Mouse (Mus musculus): ENCODE data around the gene P4ha3. TPM values are rescaled to one million over a fixed set of nuclear protein-coding genes. Genes with fewer than 3 reads are reported as not detected.
A peak's percentile ranks its signal among the peaks of the same experiment; 100 is the strongest.

P4ha3 gene
- polyA plus RNA-seq, 1 experiment from 2014 or later: 6.7 TPM

- H3K27me3 ChIP-seq: peaks cover 15% of the 10 kb centered on the region
- no peak overlapping the region for H3K9ac ChIP-seq (replicated peaks)
- no peaks in the 10 kb centered on the region for H3K36me3 ChIP-seq
- no peak overlapping the region for H3K4me3 ChIP-seq (replicated peaks)
- peaks cover 6% of the 10 kb centered on the region for H3K4me1 ChIP-seq (replicated peaks)
- ATAC-seq (ENCODE audit: insufficient number of reproducible peaks, insufficient read depth, low FRiP score, low TSS enrichment, low read depth): no peak
- no peak overlapping the region for H3K27ac ChIP-seq
- no peaks in the 10 kb centered on the region for H3K9me3 ChIP-seq
- H3K4me2 ChIP-seq: no peak overlapping the region
- WGBS: 3% methylated on average over 1 of the region's 1 CpGs
Measured at GRCm38 (mm10) chr7:100279803-100280202, 5.5 kb upstream of the P4ha3 start.

DNA sequence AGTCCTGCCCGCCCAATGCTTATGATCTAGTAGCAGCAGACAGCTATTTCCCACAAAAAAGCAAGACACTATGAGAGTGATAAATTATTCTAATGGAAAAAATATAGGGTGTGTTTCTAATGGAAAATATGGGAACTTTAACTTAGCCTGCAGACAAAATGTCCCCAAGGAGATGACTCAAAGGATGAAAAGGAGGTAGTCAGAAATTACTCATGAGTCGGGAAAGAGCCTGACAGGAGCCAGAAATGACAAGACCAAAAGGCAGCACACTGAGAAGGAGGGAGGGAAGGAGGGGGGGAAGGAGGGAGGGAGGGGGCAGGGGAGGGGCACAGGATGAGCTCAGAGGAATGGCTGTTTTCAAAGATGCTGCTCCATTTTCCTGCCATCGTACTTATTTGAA lies 3.7 kb upstream of the P4ha3 start:
- H3K27me3 ChIP-seq: peaks cover 28% of the 10 kb centered on the region
- H3K9me3 ChIP-seq: no peaks in the 10 kb centered on the region
- no peak overlapping the region for H3K4me2 ChIP-seq
- no peaks in the 10 kb centered on the region for H3K36me3 ChIP-seq
- H3K27ac ChIP-seq: no peak overlapping the region
- no peak overlapping the region for H3K9ac ChIP-seq (replicated peaks)
- no peak overlapping the region for H3K4me3 ChIP-seq (replicated peaks)
- WGBS: 65% methylated on average over 3 of the region's 3 CpGs
- ATAC-seq (ENCODE audit: insufficient number of reproducible peaks, insufficient read depth, low FRiP score, low TSS enrichment, low read depth): no peak
- H3K4me1 ChIP-seq (replicated peaks): peaks cover 23% of the 10 kb centered on the region

- H3K36me3 ChIP-seq: no peaks in the 10 kb centered on the region
- 18% methylated on average over 3 of the region's 3 CpGs for WGBS
- H3K4me1 ChIP-seq (replicated peaks): peaks cover 37% of the 10 kb centered on the region
- no peaks in the 10 kb centered on the region for H3K9me3 ChIP-seq
- H3K9ac ChIP-seq (replicated peaks): no peak overlapping the region
- peaks cover 28% of the 10 kb centered on the region for H3K27me3 ChIP-seq
- H3K27ac ChIP-seq: no peak overlapping the region
- H3K4me2 ChIP-seq: no peak overlapping the region
- no peak for ATAC-seq (ENCODE audit: insufficient number of reproducible peaks, insufficient read depth, low FRiP score, low TSS enrichment, low read depth)
- H3K4me3 ChIP-seq (replicated peaks): no peak overlapping the region
Measured at GRCm38 (mm10) chr7:100283298-100283697, 2.0 kb upstream of the P4ha3 start.

DNA sequence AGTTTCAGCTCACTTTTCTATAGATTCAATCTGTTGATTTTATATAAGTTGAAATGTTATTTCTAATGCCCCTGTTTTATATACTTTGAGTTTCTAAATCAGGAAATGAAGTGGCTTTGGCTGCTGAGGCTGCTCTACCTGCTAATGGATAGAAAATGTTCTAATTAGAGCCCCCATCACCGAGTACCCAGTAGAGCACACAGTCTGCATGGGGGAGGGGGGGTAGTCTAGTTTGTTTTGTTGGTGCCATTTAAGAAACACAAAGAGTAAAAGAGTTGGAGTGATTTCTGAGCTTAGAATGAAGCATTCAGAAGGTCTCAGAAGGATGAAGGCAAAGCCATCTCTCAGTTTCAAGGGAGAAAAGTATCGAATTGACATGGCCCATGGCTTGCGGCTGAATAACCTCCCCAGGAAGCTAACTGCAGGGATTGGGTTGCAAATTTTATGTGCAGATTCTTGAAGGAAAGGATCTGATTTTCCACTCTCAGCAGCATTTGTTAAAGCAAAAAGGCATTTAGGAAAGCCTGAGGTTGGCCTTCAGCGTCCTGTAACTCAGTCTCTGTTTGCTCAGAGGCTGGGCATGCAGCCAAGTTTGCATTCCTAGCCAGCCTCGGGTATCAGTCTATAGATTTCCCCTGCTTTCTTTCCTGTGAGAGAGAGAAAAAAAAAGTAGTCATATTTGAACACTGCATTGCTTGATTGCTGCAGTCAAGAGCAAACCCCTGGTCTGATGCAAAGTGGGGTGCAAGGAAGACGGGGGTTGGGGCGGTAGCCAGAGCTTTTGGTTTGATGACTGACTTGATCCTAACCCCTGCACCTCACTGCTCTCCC lies 2.6 kb downstream of the P4ha3 start:
- ATAC-seq (ENCODE audit: insufficient number of reproducible peaks, insufficient read depth, low FRiP score, low TSS enrichment, low read depth): peak; percentile 85
- Histone ChIP-seq H3K9ac (replicated peaks) (peak overlapping the region; percentile 24; the same call in 1 of the 2 replicates), H3K27me3 (peaks cover 24% of the 10 kb centered on the region), H3K4me1 (replicated peaks) (peaks cover 52% of the 10 kb centered on the region), H3K4me3 (replicated peaks) (peak overlapping the region; percentile 19), H3K27ac (peak overlapping the region; percentile 100), H3K9me3 (peaks cover 10% of the 10 kb centered on the region; the same call in 1 of the 2 replicates), H3K36me3 (peaks cover 4% of the 10 kb centered on the region; the same call in 1 of the 2 replicates), H3K4me2 (peak overlapping the region; percentile 54)
- WGBS: 11% methylated on average over 7 of the region's 7 CpGs

DNA sequence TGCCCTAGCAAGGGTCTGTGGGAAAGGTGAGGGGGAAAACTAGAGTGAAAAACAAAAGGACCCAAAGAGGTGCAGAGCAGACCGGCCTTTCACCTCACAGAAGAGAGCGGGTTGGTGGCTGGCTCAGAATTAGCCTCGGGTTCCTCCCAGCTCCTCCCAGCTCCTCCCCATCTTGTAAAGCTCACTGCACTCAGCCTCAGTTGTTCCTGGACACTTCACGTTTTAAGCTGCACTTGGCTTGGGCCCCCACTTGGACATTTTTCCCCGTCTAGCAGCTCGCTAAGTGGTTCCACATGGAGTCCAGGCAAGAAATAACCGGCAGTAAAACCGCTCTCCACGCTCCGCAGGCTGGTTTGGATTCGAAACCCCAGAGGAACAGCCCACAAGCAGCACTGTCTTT lies 3.3 kb downstream of the P4ha3 start:
- H3K4me1 ChIP-seq (replicated peaks): peaks cover 49% of the 10 kb centered on the region
- H3K36me3 ChIP-seq: peaks cover 9% of the 10 kb centered on the region
- ATAC-seq (ENCODE audit: insufficient number of reproducible peaks, insufficient read depth, low FRiP score, low TSS enrichment, low read depth): peak; percentile 86
- peak overlapping the region; percentile 100 for H3K27ac ChIP-seq
- H3K4me3 ChIP-seq (replicated peaks): peak overlapping the region; percentile 19
- 3% methylated on average over 11 of the region's 11 CpGs for WGBS
- peaks cover 10% of the 10 kb centered on the region; the same call in 1 of the 2 replicates for H3K9me3 ChIP-seq
- H3K9ac ChIP-seq (replicated peaks): peak overlapping the region; percentile 24
- peaks cover 24% of the 10 kb centered on the region for H3K27me3 ChIP-seq
- peak overlapping the region; percentile 54 for H3K4me2 ChIP-seq

DNA sequence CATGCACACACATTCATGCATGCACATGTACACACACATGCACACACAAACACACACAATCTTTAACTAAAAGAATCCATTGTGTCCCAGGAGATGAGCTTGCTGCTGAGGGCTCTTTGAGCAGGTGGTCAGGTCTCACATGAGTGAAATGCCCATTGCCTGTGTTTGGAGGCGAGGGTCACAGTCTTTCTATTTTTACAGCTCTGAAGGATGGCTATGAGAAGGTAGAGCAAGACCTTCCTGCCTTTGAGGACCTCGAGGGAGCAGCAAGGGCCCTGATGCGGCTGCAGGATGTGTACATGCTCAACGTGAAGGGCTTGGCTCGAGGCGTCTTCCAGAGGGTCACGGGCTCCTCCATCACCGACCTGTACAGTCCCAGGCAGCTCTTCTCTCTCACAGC lies 8.2 kb downstream of the P4ha3 start:
- Histone ChIP-seq H3K4me1 (replicated peaks) (peaks cover 16% of the 10 kb centered on the region), H3K27me3 (no peaks in the 10 kb centered on the region), H3K9me3 (peaks cover 10% of the 10 kb centered on the region; the same call in 1 of the 2 replicates), H3K36me3 (peaks cover 26% of the 10 kb centered on the region), H3K4me2 (no peak overlapping the region), H3K27ac (no peak overlapping the region), H3K4me3 (replicated peaks) (no peak overlapping the region), H3K9ac (replicated peaks) (no peak overlapping the region)
- WGBS: 88% methylated on average over 8 of the region's 8 CpGs
- ATAC-seq (ENCODE audit: insufficient number of reproducible peaks, insufficient read depth, low FRiP score, low TSS enrichment, low read depth): no peak

DNA sequence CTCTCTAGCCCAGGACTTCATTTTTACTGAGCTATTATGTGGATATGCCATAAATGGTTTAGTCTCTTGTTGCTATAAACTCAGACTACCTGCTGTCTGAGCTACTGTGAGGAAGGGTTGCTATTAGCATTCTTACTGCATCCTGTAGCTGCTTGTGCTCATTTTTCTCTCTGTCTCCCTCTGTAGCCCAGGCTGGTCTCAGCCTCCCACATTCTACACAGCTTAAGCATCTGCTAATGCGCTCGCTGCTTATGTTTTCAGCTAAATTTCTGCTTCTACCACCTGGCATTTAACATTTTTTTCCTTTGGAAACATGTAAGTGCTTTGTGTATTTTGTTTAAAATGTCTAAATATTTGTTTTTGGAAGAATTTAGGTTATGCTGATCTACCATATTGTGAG lies 10.4 kb downstream of the P4ha3 start:
- Histone ChIP-seq H3K9me3 (peaks cover 7% of the 10 kb centered on the region; the same call in 1 of the 2 replicates), H3K4me2 (no peak overlapping the region), H3K4me1 (replicated peaks) (peaks cover 20% of the 10 kb centered on the region), H3K27me3 (no peaks in the 10 kb centered on the region), H3K27ac (no peak overlapping the region), H3K4me3 (replicated peaks) (no peak overlapping the region), H3K9ac (replicated peaks) (no peak overlapping the region), H3K36me3 (peaks cover 28% of the 10 kb centered on the region)
- 99% methylated on average over 2 of the region's 2 CpGs for WGBS
- ATAC-seq (ENCODE audit: insufficient number of reproducible peaks, insufficient read depth, low FRiP score, low TSS enrichment, low read depth): no peak

- WGBS: 70% methylated on average over 6 of the region's 6 CpGs
- no peak overlapping the region for H3K4me2 ChIP-seq
- no peaks in the 10 kb centered on the region for H3K9me3 ChIP-seq
- no peak overlapping the region; the same call in 1 of the 2 replicates for H3K9ac ChIP-seq (replicated peaks)
- H3K27me3 ChIP-seq: no peaks in the 10 kb centered on the region
- peak overlapping the region; percentile 42; the same call in 1 of the 2 replicates for H3K27ac ChIP-seq
- peaks cover 26% of the 10 kb centered on the region for H3K36me3 ChIP-seq
- H3K4me1 ChIP-seq (replicated peaks): peaks cover 20% of the 10 kb centered on the region
- ATAC-seq (ENCODE audit: insufficient number of reproducible peaks, insufficient read depth, low FRiP score, low TSS enrichment, low read depth): no peak
- no peak overlapping the region for H3K4me3 ChIP-seq (replicated peaks)
Measured at GRCm38 (mm10) chr7:100296699-100297098, 11.4 kb downstream of the P4ha3 start.

GRCm38 (mm10) chr7:100298861-100299510 lies 13.7 kb downstream of the P4ha3 start:
- Histone ChIP-seq H3K27me3 (no peaks in the 10 kb centered on the region), H3K4me2 (no peak overlapping the region), H3K27ac (0 out of 2 replicates have a peak overlapping the region, but pooled peaks have one; percentile 17), H3K4me3 (replicated peaks) (no peak overlapping the region), H3K36me3 (peaks cover 17% of the 10 kb centered on the region; the same call in 1 of the 2 replicates), H3K4me1 (replicated peaks) (peaks cover 20% of the 10 kb centered on the region), H3K9me3 (no peaks in the 10 kb centered on the region), H3K9ac (replicated peaks) (no peak overlapping the region)
- no peak for ATAC-seq (ENCODE audit: insufficient number of reproducible peaks, insufficient read depth, low FRiP score, low TSS enrichment, low read depth)
- 51% methylated on average over 14 of the region's 14 CpGs for WGBS

- H3K27ac ChIP-seq: no peak overlapping the region
- ATAC-seq (ENCODE audit: insufficient number of reproducible peaks, insufficient read depth, low FRiP score, low TSS enrichment, low read depth): no peak
- 76% methylated on average over 3 of the region's 3 CpGs for WGBS
Measured at GRCm38 (mm10) chr7:100301390-100301789, 16.1 kb downstream of the P4ha3 start.

GRCm38 (mm10) chr7:100302316-100302715 lies 17.0 kb downstream of the P4ha3 start:
- Histone ChIP-seq H3K9me3 (no peaks in the 10 kb centered on the region), H3K4me3 (replicated peaks) (no peak overlapping the region), H3K9ac (replicated peaks) (no peak overlapping the region), H3K4me2 (no peak overlapping the region), H3K36me3 (peaks cover 7% of the 10 kb centered on the region; the same call in 1 of the 2 replicates), H3K27me3 (no peaks in the 10 kb centered on the region), H3K4me1 (replicated peaks) (peaks cover 16% of the 10 kb centered on the region), H3K27ac (no peak overlapping the region)
- ATAC-seq (ENCODE audit: insufficient number of reproducible peaks, insufficient read depth, low FRiP score, low TSS enrichment, low read depth): no peak
- 61% methylated on average over 4 of the region's 4 CpGs for WGBS

More at GRCm38 (mm10) chr7:100301390-100301789, 16.1 kb downstream of the P4ha3 start:
- Histone ChIP-seq H3K4me1 (replicated peaks) (peaks cover 20% of the 10 kb centered on the region), H3K27me3 (no peaks in the 10 kb centered on the region), H3K4me3 (replicated peaks) (no peak overlapping the region), H3K9me3 (no peaks in the 10 kb centered on the region), H3K9ac (replicated peaks) (no peak overlapping the region), H3K36me3 (peaks cover 7% of the 10 kb centered on the region; the same call in 1 of the 2 replicates), H3K4me2 (no peak overlapping the region)
